Mouse (Mus musculus) G1E-ER4 (cell line): ENCODE results near the gene Zbtb20. TPM values are rescaled to one million over a fixed set of nuclear protein-coding genes. Genes with fewer than 3 reads are reported as not detected.

Experiments used
- GATA1 ChIP-seq: IDR thresholded peaks from one replicate; pipeline ENCODE4 v1.8.0; 2012; ENCODE audit warnings: low read length, inconsistent platforms
- polyA plus RNA-seq: library from polyadenylated mRNA; stranded (reverse); fragments of >175 nt; gene quantifications from 2 replicates; pipeline ENCODE4 v1.2.3, GENCODE M21; 2012

Gene Zbtb20
- polyA plus RNA-seq, 1 experiment = 0.58 TPM

DNA sequence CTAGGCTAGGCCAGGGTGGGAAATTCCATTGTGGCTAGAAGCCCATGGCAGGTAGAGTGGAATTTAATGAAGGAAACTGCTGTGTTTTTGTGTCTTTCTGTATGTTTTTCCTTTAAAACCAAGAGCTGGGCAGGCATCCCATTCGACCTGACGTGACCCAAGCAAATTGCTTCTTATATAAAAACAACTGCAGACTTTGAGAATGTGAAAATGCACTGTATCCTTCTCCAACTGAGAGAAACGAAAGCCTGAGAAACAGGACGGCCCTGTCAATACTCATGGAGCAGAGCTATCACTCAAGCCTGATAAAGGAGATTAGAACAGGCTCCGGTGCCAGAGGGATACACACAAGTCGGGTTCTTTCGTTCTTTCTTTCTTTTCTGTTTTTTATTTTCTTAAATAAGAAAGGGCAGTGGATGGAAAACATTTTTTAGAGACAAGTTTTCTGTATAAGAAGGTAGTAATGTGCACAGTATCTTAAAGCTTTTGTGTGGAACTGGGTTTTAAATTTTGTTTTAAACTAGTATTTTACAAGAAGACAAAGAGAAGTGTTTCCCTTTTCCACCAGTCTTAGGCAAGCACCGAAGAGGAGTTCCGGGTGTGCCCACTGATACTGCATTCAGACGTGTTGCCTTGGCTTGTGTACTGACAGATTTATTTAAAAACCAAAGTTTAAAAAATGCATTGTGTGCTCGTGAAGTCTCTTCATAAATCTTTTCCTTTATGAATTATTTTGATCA, 458.9 kb downstream of the Zbtb20 start:
- no peak for TF ChIP-seq GATA1

DNA sequence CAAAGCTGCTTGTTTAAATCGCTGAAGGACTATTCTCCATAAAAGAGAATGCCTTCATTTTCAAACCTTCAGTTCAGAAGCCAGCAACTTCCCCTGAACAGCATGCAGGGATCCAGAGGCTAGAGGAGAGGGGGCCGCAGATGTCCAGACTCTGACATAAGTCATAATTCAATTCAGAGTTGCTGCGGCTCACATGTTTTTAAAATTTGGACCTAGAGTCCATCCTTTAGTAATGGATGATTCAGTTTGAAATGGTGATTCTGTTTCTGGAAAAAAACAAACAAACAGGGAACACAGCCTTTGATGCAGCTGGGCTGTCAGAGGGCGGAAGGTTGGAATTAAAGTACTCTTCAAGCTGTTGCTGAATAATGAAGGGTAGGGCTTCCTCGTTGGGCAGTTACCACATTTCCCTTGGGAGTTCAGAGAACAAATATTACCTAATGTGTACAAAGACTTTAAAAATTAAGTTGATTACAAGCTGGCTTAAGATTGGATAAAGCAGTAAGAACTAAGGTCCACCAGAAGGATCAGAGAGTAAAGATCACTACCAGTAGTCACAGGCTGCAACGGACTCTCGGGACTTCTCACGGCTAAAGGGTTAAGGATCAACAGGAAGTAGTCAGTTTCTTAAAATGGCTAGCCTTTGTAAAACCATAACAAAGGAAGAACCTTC, 459.6 kb downstream of the Zbtb20 start:
- TF ChIP-seq GATA1 = no peak

GRCm38 (mm10) chr16:43335824-43336215, 460.1 kb downstream of the Zbtb20 start:
- TF ChIP-seq GATA1 = no peak

GRCm38 (mm10) chr16:43340712-43341111, 465.0 kb downstream of the Zbtb20 start:
- TF ChIP-seq GATA1 = no peak

- no peak for TF ChIP-seq GATA1
These were observed 466.3 kb downstream of the Zbtb20 start for GRCm38 (mm10) chr16:43341916-43342455.

- TF ChIP-seq GATA1 = no peak
These were observed 470.4 kb downstream of the Zbtb20 start for GRCm38 (mm10) chr16:43346094-43346493.

DNA sequence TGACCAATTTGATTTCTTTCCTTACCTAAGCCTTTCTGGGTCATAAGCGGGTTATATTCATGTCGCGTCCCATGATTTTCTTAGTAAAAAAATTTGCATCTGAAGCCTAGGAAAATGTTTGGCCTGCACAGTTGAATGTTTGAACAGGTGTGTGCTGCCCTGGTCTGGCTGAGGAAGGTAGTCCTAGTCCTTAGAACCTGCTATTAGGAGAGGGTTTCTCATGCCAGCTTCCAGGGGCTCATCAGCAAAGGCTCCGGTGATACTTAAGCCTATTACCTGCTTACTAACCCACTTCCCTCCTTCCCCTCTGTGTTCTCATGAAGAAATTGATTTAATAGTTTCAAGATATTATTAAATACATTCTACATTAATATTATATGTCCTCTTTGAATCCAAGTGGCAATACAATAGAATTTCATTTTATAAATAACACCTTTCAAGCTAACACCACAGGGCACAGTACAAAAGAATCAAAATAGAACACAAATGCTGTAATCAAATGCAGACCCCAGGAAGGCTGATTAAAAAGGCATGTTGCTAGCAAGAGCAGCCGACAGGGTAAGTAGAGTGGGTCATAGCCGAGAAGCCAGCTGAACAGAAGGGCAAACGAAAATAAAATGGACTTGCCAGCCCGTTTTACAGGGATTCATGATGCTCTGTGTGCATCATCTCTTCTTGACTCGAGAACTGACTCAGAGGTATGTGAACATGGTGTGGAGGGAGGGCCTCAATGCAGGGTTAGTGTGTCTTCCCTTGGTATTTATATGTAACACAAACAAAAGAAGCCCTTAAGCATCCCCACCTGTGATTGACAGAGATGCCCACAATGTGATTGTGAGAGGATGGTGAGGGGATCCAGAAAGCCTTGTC, 480.3 kb downstream of the Zbtb20 start:
- TF ChIP-seq GATA1 = no peak

GRCm38 (mm10) chr16:43359546-43359945, 483.9 kb downstream of the Zbtb20 start:
- no peak for TF ChIP-seq GATA1

- TF ChIP-seq GATA1 = no peak
These were observed 484.4 kb downstream of the Zbtb20 start for GRCm38 (mm10) chr16:43360112-43360511.

GRCm38 (mm10) chr16:43360838-43361480, 485.3 kb downstream of the Zbtb20 start:
- TF ChIP-seq GATA1 = no peak

GRCm38 (mm10) chr16:43362651-43363300, 487.1 kb downstream of the Zbtb20 start:
- TF ChIP-seq GATA1 = no peak

DNA sequence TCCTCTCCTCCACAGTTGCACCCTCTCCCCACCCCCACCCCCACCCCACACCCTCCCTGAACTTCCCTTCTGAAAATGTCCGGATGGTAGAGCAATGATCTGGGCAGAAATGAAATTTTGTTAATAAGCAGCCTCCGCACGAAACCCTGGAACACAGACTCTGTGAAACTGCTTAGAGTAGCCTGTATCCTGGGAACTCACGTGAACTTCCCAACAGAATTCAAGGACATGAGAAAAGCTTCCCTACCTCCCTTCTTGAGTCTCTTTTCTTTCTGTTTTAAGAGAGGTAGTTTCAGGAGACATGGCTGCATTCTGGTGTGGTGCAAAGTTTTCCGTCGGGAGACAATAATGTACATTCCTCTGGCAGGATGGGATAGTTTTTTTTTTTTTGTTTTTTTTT, 487.6 kb downstream of the Zbtb20 start:
- TF ChIP-seq GATA1 = no peak

DNA sequence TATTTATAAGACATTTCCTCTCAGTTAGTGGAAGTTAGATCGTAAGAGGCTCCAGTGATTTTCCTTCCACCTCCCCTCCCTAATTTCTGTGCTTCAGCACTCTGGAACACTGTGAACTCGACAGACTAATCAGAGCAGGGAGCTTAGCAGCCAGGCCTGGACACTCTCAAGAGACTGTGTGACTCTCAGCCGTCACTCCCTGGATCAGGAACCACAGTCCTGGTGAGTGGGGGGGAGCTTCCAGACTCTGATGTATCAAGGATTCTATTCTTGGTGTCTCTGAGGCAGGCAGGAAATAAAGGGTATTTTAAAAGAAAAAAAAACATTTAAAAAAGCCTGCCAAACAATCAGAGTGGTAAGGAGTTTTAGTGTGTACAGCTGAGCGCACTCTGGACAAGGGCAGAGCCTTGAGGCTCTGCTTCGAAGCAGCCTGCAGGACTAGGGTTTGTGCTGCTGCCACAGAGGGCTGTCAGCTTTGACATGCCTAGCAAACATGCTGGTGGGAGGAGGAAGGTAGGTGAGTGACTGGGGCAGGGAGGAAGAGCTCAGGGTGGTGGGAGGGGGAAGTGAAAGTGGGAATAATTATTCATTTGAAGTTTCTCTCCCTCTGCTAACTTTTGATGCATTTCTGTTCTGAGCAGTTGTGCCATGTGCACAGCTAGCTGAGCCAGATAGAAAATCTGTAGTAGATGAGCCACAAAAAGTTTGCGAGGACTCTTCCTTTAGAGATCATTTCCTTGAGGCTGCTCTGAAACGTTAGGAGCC, 488.3 kb downstream of the Zbtb20 start:
- no peak for TF ChIP-seq GATA1

- TF ChIP-seq GATA1 = no peak
These were observed 488.8 kb downstream of the Zbtb20 start for GRCm38 (mm10) chr16:43364516-43364910.
